Mouse (Mus musculus): ENCODE measurements around the gene Atg5. TPM values are rescaled to one million over a fixed set of nuclear protein-coding genes. Genes with fewer than 3 reads are reported as not detected.
A peak's percentile ranks its signal among the peaks of the same experiment; 100 is the strongest.
"Not testable (repeated sequence)": the region's sequence is repeated elsewhere in the genome, so short reads cannot be mapped to it uniquely, and the experiment has no call there.

The Atg5 gene
- total and polyA plus RNA-seq, 3 experiments = 8.9 to 45.1 (median 33.3) TPM

GRCm38 (mm10) chr10:44315276-44315675 is 47.1 kb downstream of the Atg5 start:
- no peak for DNase-seq

DNA sequence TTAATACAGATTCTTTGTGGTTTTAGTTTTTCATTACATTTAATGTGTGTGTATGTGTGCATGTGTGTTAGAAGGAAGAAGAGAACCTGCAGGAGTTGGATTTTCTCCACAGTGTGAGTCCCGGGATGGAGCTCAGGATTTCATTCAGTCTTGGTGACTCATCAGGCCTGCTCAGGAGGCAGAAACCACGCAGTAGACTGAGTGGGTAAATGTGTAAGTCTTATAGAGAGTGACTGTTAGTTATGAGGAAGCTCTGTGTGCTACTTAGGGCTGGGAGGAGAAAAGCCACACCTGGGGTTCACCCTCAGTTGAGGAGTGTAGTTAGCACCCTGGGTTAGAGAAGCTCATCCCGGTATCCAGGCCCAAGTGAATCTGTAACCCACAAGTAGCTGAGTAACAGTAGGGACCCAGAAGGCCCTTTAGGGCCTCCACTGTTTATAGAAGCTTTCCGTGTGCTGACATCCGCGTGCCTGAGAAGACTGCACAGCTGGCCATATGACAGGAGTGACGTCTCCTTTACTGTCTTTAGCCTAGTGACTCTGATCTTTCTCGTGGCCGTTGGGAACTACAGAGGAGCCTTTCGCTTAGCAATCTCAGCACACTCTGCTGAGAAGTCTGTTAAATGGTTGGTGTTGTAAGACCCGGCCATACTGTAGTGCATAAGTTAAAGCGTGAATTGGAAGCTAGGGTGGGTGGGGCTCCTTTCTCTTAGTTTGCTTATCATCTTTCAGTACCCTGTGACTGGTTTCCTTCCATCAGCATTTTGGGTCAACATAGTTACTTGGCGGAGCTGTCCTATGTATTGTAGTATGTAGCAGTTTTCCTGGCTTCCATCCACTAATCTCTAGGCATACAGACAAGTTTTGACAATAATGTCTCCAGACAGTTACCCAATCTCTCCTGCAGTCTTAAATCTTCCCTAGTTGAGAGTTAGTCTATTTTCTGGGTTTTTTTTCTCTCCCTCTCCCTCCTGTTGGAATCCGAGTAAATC is 48.4 kb downstream of the Atg5 start:
- DNase-seq = no peak

- no peak for DNase-seq
Observed at GRCm38 (mm10) chr10:44322166-44322565, 54.0 kb downstream of the Atg5 start.

- no peak for DNase-seq
Observed at GRCm38 (mm10) chr10:44323070-44323775, 55.1 kb downstream of the Atg5 start.

GRCm38 (mm10) chr10:44323836-44324235 is 55.7 kb downstream of the Atg5 start:
- DNase-seq = no peak

GRCm38 (mm10) chr10:44325551-44326500 is 57.7 kb downstream of the Atg5 start:
- no peak for DNase-seq

GRCm38 (mm10) chr10:44327057-44327456 is 58.9 kb downstream of the Atg5 start:
- no peak for DNase-seq

GRCm38 (mm10) chr10:44328347-44328746 is 60.2 kb downstream of the Atg5 start:
- no peak for DNase-seq

GRCm38 (mm10) chr10:44330717-44331116 is 62.6 kb downstream of the Atg5 start:
- no peak for DNase-seq

DNA sequence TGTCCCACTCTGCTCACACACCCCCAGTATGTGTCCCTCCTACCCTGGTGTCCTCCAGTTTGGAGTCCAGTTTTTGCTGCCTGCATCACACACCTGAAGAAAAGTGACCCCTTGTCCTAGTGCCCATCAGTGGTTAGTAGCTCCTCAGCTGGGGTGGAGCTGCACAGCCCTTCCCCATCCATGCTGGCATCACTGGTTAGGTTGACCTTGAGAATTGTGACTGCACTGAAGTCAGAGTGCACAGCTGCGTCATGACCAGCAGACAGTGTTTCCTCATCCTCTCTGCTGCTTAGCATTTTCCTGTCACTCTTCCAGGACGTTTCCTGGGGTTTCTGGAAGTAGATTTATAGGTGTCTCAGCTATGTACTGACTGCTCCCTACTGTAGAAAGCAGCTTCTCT is 63.3 kb downstream of the Atg5 start:
- DNase-seq = peak; percentile 46

- not testable (repeated sequence) for DNase-seq
Observed at GRCm38 (mm10) chr10:44332656-44333055, 64.5 kb downstream of the Atg5 start.

DNA sequence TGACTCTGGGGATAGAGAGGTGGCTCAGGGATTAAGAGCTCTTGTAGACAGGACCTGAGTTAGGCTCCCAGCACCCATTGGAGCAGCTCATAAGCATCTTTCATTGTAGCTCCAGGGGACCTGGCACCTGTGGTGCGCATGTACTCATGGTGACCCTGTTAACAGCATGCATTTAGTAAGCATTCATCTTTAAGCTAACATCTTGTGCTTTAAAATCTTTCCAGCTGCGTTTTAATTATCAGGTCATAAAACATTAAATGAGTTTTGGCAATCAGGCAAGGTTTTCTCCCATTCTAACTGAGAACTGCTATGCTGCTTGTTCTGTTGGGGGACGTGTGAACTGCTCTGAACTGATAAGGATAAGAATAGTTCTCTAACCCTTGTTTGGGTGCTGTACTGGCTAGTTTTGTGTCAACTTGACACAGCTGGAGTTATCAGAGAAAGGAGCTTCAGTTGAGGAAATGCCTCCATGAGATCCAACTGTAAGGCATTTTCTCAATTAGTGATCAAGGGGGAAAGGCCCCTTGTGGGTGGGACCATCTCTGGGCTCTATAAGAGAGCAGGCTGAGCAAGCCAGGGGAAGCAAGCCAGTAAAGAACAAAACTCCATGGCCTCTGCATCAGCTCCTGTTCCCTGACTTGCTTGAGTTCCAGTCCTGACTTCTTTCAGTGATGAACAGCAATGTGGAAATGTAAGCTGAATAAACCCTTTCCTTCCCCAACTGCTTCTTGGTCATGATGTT is 68.7 kb downstream of the Atg5 start:
- not testable (repeated sequence) for DNase-seq

- DNase-seq = no peak
Observed at GRCm38 (mm10) chr10:44338571-44338970, 70.4 kb downstream of the Atg5 start.

- DNase-seq = no peak
Observed at GRCm38 (mm10) chr10:44339326-44339725, 71.2 kb downstream of the Atg5 start.

- no peak for DNase-seq
Observed at GRCm38 (mm10) chr10:44340928-44341327, 72.8 kb downstream of the Atg5 start.

GRCm38 (mm10) chr10:44341826-44342521 is 73.8 kb downstream of the Atg5 start:
- no peak for DNase-seq

- DNase-seq = no peak
Observed at GRCm38 (mm10) chr10:44343351-44343750, 75.2 kb downstream of the Atg5 start.

- no peak for DNase-seq
Observed at GRCm38 (mm10) chr10:44347549-44348172, 79.5 kb downstream of the Atg5 start.

DNA sequence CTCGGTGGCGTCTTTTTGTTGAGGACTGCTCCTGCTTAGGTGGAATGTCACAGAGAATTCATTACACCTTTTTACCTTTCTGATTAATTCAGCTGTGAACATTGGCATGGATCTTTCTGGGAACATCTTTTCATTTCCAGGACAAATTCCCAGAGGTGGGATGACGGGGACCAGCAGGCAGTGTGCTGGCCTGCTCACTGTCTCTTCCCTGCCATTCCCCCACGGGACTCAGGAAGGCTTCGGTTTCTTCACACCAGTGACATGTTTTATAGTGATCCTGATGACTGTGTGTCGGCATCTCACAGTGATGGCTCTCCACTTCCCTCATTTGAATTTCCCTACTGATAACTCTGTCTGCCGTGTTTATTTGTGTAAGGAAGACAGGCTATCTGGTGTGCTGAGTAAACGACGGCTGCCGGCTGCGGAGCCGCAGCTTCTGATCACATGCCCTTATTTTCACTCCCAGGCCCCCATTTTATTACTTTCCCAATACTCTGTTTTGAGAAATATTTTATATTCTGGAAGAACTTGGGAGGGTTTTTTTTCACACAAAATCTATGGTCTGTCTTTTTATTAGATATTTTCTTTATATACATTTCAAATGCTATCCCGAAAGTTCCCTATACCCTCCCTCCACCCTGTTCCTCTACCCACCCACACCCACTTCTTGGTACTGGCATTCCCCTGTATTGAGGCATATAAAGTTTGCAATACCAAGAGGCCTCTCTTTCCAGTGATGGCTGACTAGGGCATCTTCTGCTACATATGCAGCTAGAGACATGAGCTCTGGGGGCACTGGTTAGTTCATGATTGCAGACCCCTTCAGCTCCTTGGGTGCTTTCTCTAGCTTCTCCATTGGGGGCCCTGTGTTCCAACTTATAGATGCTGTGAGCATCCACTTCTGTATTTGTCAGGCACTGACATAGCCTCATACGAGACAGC is 80.6 kb downstream of the Atg5 start:
- no peak for DNase-seq

All from adrenal gland, adult 2 months (tissue).